Mouse (Mus musculus) E14TG2a.4 (cell line): Measurements from ENCODE around the gene Rnd1.

Source experiments
- H3K27me3 ChIP-seq: 2 replicates; pipeline ENCODE4 v1.6.1; 2014; ENCODE audit warnings: low read length, control low read depth; ENCODE audit not compliant: insufficient read depth
- H3K36me3 ChIP-seq: 2 replicates; pipeline ENCODE4 v1.6.1; 2014; ENCODE audit warnings: low read length, control low read depth; ENCODE audit not compliant: insufficient read depth
- H3K4me1 ChIP-seq: replicated peaks from 2 replicates; pipeline ENCODE4 v1.6.1; 2014; ENCODE audit warnings: low read depth, low read length, control low read depth
- H3K4me3 ChIP-seq: replicated peaks from 2 replicates; pipeline ENCODE4 v1.5.1; 2014; ENCODE audit warnings: mild to moderate bottlenecking, low read length
- H3K9me3 ChIP-seq: 2 replicates; pipeline ENCODE4 v1.6.1; 2014; ENCODE audit warnings: low read length, control low read depth
- CTCF ChIP-seq: conservative IDR thresholded peaks from 2 replicates; pipeline ENCODE4 v1.5.1; 2014; ENCODE audit warnings: low read length
- NANOG ChIP-seq: IDR thresholded peaks from 2 replicates; pipeline ENCODE4 v1.6.1; 2014; ENCODE audit warnings: borderline replicate concordance, low read length, mixed read lengths
- POU5F1 ChIP-seq: IDR thresholded peaks from 2 replicates; pipeline ENCODE4 v1.6.1; 2014; ENCODE audit warnings: low read length, borderline replicate concordance

The Rnd1 gene

GRCm38 (mm10) chr15:98674994-98675545 lies 2.2 kb downstream of the Rnd1 start:
- H3K36me3 ChIP-seq, result peaks cover 21% of the 10 kb centered on the region
- TF ChIP-seq POU5F1 (no peak), NANOG (0 out of 2 replicates have a peak, but pooled peaks have one; percentile 16), CTCF (no peak)
- peaks cover 52% of the 10 kb centered on the region for H3K4me1 ChIP-seq
- H3K9me3 ChIP-seq, result peaks cover 23% of the 10 kb centered on the region
- peak overlapping the region; percentile 79 for H3K4me3 ChIP-seq
- H3K27me3 ChIP-seq, result peaks cover 50% of the 10 kb centered on the region

- TF ChIP-seq CTCF (no peak), POU5F1 (no peak), NANOG (no peak)
- Histone ChIP-seq H3K9me3 (peaks cover 23% of the 10 kb centered on the region), H3K36me3 (peaks cover 22% of the 10 kb centered on the region), H3K27me3 (peaks cover 44% of the 10 kb centered on the region), H3K4me1 (peaks cover 56% of the 10 kb centered on the region), H3K4me3 (peak overlapping the region; percentile 79)
Observed at GRCm38 (mm10) chr15:98674284-98674993, 2.8 kb downstream of the Rnd1 start.

GRCm38 (mm10) chr15:98673732-98674131 lies 3.5 kb downstream of the Rnd1 start:
- Histone ChIP-seq H3K4me1 (peaks cover 59% of the 10 kb centered on the region), H3K36me3 (peaks cover 25% of the 10 kb centered on the region), H3K27me3 (peaks cover 37% of the 10 kb centered on the region), H3K4me3 (no peak overlapping the region), H3K9me3 (peaks cover 23% of the 10 kb centered on the region)
- TF ChIP-seq NANOG (no peak), CTCF (no peak), POU5F1 (no peak)

GRCm38 (mm10) chr15:98672592-98672991 lies 4.7 kb downstream of the Rnd1 start:
- TF ChIP-seq NANOG, result no peak
- TF ChIP-seq POU5F1, result no peak
- no peak for TF ChIP-seq CTCF
- peaks cover 29% of the 10 kb centered on the region for H3K27me3 ChIP-seq
- H3K9me3 ChIP-seq, result peaks cover 23% of the 10 kb centered on the region
- no peak overlapping the region for H3K4me3 ChIP-seq
- peaks cover 25% of the 10 kb centered on the region for H3K36me3 ChIP-seq
- H3K4me1 ChIP-seq, result peaks cover 55% of the 10 kb centered on the region

- Histone ChIP-seq H3K27me3 (no peaks in the 10 kb centered on the region), H3K9me3 (no peaks in the 10 kb centered on the region), H3K4me3 (no peak overlapping the region), H3K4me1 (peaks cover 24% of the 10 kb centered on the region), H3K36me3 (peaks cover 22% of the 10 kb centered on the region)
- no peak for TF ChIP-seq POU5F1
- TF ChIP-seq CTCF, result peak; percentile 19
Observed at GRCm38 (mm10) chr15:98664042-98664907, 13.0 kb downstream of the Rnd1 start.

- Histone ChIP-seq H3K36me3 (peaks cover 33% of the 10 kb centered on the region), H3K27me3 (no peaks in the 10 kb centered on the region), H3K4me3 (peak within 1 kb of the TSS; percentile 97), H3K4me1 (peaks cover 30% of the 10 kb centered on the region), H3K9me3 (no peaks in the 10 kb centered on the region)
- TF ChIP-seq POU5F1, result no peak
- no peak for TF ChIP-seq NANOG
- no peak for TF ChIP-seq CTCF
Observed at GRCm38 (mm10) chr15:98662567-98663545, 14.4 kb downstream of the Rnd1 start, which contains the start of gene Ddx23. Gene Ddx23, minus strand, starts transcription at chr15:98662894.

GRCm38 (mm10) chr15:98662198-98662566 lies 15.1 kb downstream of the Rnd1 start:
- H3K27me3 ChIP-seq, result no peaks in the 10 kb centered on the region
- H3K4me3 ChIP-seq, result peak overlapping the region; percentile 97
- peaks cover 36% of the 10 kb centered on the region for H3K4me1 ChIP-seq
- H3K36me3 ChIP-seq, result peaks cover 40% of the 10 kb centered on the region
- TF ChIP-seq CTCF (no peak), NANOG (no peak), POU5F1 (no peak)
- H3K9me3 ChIP-seq, result no peaks in the 10 kb centered on the region
